Mouse (Mus musculus) gastrocnemius, adult 18-20 months (tissue): Measurements from ENCODE around the gene Pip5k1b. TPM values are rescaled to one million over a fixed set of nuclear protein-coding genes. Genes with fewer than 3 reads are reported as not detected.

Experiments
- DNase-seq: peaks from one replicate; pipeline ENCODE4 v3.0.0; 2021; ENCODE audit warnings: low spot score
- total RNA-seq, 2 experiments: library from RNA; stranded (reverse); gene quantifications; 2 replicates each; pipeline ENCODE4 v1.2.3; 2021

The Pip5k1b gene
- total RNA-seq, 2 experiments from 2014 or later: 0.34 to 0.50 TPM

DNA sequence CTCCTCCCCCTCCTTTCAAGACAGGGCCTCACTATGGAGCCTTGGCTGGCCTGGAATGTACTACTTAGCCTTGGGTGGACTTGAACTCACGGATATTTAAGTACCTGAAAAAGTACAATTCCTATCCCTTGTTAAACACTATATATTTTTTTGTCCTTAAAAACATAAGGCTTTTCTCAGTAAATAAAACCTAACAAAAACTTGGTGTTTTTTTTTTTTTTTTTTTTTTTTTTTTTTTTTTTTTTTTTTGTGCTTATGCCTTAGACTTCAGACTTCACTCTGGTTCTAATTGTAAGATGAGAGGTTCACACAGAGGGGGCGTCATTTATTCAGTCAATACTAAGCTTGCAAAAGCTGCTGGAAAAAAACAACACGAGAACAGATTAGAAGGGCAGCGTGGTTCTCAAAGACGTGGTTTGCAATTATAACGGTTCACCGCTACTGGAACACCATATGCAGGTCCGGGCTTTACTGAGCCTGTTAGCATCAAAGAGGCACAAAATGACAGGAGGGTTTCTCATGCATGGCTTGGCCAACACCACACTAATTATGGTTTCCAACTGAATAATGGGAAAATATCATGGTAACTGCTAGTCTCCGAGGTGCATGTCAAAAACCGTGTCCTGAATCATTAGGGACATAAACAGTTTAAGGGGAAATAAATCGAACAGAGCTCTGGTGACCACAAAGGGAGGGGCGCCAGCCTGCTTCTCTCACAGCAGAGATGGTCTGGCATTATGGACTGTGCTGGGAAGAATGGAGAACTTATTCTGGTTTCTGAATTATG, 242.9 kb downstream of the Pip5k1b start:
- no peak for DNase-seq

DNA sequence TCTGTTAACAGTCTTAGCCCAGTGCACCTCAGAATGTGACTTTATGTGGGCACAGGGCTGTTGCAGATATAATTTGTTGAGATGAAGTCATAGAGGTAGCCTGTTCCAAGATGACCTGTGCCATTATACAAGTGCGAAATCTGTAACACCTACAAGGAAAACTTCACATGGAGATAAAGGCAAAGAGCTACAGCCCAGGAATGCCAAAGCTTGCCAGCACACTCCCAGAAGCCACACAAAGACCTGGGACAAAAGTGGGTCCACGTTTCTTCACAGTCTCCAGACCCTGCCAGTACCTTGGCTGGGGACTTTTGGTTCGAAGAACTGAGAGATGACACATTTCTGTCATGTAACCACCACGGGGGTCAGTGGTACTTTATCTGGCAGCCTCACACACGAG, 243.6 kb downstream of the Pip5k1b start:
- DNase-seq: no peak

DNA sequence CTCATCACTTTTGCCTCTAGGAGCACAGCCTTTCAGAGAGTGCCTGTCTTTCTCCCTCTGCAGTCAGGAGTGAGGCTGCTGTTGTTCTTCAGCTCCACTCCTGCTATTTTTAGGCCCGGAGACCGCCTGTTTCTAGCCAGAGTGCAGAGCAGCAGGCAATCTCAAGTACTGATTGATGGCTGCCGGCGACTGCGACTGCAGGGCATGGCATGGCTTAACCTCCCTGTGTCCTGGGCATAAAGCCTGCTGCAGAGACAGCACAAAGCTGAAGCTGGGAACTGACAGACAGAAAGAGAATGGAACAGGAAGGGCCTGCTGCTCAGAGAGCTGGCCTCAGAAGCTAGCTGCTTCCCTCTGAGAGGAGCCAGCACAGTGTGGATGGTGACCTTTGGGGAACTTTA, 247.4 kb downstream of the Pip5k1b start:
- peak; percentile 12 for DNase-seq

DNA sequence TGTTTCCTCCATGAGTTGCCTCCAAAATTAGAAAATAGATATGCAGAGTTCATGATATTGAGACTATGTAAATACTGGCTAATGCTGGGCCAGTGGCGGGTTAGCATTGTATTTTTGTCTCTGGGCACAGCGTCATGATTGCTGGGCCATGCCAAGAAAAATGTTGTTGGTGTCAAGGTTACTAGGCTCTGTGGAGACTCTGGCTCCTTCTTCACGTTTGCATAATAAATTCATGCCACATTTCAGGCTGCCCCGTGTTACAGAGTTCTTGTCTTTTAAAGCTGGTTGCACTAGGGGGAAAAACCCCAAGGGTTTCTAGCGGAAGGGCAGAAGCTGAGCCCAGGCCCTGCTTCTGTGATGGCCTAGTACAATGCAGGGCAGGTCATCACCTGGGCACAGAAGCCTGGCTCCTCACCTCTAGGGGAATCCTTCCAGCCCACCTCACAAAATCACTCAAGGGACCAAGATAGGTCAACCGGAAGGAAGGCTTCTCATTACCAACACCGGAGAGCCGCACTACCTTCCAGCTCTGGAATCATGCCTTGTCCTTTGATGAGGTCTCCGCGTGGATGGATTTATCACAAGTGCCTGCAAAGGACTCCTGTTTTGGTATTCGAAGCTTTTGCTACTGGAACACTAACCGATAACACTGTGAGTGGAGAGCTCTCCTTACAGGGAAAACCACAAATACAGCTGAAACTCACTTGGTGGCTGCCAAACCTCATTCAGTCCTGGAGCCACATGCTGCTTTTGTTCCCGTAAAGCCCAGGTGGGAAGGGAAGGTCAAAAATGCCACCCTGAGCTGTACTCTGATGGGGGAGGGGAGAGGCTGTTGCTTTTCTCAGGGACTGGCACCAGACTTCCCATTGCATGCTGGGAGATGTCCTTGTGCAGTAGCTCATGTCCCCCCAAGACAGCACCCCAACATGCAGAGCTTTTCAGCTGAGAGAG, 248.1 kb downstream of the Pip5k1b start:
- DNase-seq: no peak

DNA sequence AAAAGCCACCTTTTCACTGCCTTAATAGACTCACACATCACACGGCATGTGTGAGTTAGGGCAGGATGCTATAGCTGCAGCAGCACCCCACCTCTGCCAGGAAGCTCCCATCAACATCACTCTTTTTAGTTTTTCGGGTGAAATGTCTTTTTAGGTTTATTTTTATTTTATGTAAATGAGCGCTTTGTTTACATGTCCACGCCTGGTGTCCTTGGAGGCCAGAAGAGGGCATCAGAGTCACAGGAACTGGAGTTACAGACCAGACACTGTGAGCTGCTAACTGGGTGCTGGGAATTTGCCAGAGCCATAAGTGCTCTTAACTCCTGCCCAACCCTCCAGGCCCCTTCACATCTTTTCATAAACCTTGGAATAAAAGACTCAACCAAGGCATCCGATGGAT, 249.3 kb downstream of the Pip5k1b start:
- DNase-seq: no peak

DNA sequence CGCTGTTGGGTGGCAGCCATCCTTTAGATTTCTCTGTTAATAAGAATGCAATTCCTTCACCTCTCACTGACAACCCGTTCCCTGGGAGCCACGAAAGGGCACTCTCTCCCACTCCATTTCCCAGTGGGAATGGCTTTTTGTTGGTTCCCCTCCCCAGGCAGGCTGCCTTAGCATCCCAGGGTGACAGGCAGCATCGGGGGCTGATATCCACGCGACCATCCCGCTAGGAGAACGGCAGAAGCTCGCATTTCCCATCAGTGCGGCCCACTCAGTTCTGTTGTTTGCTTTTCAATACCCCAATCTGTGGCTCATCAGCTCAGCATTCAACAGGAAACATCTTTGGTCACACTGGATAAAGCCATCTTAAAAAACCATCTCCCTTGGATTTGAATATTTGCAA, 253.5 kb downstream of the Pip5k1b start:
- no peak for DNase-seq

DNA sequence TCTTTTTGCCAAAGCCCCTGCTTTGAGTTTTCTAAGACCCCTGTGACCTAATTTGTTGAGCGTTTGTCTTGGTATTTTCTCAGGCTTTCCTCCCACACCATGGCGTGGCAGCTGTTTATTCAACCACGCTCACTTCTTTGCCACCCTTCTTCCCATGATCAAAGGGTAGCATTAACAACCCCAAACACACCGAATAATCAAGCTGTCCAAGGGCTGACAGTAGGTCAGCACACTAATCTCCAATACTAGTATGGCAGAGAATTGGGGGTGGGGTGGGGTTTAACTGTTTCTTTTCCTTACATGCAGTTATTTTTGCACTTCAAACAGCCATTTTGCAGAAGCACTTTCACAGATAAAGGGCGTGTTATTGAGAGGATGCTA, 253.9 kb downstream of the Pip5k1b start:
- DNase-seq: no peak

DNA sequence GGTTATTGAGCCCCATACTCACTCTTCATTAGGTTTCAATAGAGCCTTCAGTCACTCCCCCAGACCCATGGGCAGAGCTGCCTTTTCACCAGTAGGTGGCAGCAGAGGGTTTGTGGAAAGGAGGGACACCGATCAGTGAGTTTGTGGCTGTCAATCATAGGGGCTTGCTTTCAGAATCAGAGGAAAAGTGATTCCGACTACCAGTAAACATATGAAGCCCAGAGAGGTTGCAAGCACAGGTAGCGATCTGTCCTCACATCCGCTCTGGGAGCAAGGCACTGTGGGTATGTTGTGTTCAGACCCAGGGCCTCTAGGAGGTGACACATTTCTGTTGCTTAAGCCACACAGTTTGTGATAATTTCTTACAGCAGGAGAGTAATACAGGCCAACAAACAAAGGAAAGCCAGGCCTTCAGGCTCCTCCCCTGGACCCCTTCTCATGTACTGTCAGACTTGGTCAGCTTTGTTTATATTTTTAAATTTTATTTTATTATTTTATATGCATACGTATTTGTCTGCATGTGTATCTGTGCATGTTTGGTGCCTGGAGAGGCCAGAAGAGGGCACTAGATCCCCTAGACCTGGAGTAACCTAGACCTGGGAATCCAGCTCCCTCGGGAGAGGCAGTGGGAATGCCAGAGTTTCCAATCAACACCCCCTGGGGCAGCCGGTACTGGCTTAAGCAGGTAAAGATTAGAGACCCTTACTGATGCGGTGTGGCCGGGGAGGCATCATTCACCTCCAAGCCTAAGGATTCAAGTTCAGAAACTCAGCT, 254.5 kb downstream of the Pip5k1b start:
- peak; percentile 61 for DNase-seq

DNA sequence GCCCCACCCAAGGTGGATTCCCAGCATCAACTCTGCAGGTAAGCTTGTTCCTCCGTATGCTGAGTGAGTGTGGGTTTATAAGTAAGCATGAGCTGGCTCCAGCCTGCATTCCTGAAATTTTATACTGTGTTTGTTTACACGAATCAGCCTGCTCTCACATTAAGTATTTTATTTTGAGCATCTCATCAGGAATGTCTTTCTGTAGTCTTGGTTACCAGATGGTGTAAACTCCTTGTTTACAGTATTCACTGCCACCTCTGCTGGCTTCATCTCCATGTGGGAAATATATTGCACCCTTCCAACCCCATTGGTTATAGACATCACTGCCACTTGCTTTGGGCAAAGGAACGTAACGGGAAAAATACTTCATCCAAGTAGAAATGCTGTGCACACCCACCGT, 262.1 kb downstream of the Pip5k1b start:
- DNase-seq: no peak

DNA sequence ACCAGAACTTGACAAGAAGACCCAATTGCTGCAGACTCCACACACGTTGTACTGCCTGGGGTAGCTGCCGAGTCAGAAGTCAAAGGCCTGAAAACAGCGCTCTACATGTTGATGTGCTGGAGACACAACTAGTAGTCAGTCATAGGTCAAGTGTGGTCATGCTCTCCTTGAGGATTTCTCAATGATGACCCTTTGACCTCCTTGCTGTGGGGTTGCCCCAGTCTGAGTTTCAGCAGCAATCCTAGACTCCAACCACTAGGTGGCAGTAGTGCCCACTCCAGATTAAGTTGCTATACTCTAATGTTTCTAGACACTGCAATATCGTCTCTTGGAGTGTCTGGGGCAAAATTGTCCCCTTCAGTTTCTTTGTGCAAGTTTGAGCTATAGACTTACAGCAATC, 271.5 kb downstream of the Pip5k1b start:
- DNase-seq: peak; percentile 41

DNA sequence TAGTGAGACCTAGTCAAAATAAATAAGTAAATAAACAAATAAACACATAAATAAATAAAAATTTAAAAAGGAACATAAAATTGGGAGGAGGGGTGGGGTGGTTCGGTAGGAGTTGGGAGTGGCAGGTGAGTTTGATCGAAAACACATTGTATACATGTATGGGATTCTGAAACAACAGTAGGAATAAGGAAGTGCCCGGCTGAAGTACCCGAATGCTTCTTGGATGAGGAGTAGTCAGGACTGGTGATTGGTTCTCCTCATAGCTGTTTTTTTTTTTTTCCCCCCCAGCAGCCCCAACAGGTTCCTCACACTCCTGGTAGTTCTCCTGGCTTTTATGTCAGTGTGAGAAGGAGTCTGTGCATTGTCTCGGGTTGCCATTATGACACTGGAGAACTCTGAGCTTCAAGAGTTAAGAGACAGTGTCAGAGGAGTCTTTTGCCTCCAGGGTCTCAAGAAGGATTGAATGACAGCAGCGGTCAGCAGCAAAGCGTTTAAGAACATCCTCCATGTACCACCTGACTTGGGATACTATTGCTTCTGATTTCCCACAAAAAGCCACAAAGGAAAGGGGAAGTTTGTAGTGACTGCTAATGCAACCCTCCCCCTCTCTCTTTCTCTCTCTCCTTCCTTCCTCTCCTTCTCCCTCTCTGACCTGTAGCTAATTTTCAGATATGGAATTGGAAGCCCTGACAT, 274.2 kb downstream of the Pip5k1b start:
- DNase-seq: no peak

DNA sequence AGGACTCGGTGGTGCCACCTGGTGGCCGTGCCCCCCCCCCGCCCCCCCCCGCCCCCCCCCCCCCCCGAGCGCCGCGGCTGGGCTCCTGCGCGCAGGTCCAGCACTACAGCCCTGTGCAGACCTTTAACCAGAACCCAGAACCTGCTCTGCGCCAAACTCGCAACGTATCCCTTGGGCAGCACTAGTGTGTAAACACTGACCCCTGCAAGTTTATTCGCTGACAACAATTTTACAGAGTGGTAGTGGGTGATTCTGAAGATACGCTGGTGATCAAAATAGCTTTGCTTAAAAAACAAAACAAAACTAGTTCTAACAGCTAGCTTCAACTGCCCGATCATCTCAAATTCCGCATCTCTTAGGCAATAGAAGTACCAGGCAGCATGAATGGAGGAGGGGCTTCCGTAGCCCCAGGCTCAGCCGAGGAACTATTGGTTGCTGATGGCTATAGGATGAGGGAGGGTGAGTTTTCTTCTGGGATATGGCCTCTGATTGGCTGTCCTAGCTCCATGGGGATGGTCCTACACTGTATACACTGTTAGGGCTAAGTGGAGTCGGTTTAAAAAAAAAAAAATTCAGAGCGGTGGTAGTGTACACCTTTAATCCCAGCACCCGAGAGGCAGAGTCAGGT, 275.0 kb downstream of the Pip5k1b start, which contains the start of gene Fxn:
TSS of gene Fxn (minus strand) at position 5 of the 628 bp plus-strand sequence.
- DNase-seq: no peak

DNA sequence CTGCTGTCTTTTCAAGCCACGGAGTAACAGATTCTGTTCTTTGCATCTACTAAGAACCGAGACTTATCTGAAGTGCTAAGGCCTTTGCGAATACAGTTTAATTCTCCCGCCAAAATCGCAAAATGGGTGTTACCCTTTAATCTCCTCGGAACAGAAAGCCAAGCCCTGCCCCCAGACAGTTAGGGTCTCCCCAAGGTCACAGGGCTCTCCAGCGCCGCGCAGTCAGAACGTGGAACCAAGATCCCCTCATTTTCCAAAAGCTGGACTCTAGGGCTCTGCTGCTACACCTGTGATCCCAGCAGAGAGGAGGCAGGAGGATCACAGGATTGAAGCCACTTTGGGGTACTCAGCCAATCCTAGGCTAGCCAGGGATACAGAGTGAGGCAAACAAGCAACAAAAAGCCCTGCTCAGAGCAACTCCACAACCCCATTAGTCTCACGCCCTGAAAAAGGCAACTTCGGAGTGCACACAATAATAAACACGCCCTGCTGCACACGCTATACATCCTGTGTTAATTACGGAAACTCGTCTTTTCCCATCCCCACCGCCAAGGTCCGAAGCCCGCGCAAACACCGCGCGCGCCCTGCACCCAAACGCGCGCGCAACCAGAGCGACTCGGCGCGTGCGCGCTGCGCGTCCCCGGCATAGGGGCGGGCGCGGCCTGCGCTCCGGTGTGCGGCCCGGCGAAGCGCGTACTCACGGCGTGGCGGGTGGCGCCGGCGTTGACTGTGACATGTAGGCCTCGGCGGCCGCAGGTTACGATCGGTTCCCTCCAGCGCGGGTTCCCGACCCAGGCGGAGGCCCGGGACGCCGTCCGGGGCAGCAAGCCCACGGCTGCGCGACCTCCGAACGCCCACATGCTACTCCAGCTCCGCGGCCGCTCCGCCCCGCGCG, 275.7 kb downstream of the Pip5k1b start:
- DNase-seq: peak; percentile 58

DNA sequence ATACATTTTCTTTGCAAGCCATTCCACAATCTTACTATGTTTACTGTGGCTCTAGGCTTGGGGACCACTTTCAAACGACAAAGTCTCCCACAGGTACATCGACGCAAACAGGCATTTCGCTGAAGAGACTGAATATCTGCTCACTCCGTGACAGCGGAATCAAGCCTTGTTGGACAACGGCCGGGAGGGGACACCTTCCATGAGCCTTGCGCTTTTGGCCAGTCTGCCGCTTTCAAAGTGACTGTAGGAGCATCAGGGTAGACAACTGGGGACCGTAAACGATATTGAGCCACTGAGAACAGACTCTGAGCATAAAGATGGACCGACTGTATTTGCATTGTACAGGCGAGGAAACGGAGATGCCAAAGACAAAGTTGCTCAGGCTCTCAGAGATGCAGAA, 276.8 kb downstream of the Pip5k1b start:
- no peak for DNase-seq

DNA sequence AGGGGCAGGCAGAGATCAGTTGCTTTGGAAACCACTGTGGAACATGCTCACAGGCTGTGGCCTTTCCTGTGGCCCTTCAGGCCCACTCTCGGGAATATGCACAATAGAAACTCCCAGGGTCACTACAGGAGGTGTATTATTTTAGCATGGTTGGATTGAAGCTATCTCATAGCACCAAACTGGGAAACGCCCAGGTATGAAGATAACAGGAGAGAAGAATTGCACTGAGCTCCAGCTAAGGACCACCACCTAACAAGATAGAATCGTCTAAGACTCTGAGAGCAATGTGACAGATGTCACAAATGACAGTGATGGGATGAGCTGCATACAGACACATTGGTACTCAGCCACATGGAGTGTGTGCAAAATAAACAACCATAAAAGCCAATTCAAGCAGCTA, 281.4 kb downstream of the Pip5k1b start:
- no peak for DNase-seq

DNA sequence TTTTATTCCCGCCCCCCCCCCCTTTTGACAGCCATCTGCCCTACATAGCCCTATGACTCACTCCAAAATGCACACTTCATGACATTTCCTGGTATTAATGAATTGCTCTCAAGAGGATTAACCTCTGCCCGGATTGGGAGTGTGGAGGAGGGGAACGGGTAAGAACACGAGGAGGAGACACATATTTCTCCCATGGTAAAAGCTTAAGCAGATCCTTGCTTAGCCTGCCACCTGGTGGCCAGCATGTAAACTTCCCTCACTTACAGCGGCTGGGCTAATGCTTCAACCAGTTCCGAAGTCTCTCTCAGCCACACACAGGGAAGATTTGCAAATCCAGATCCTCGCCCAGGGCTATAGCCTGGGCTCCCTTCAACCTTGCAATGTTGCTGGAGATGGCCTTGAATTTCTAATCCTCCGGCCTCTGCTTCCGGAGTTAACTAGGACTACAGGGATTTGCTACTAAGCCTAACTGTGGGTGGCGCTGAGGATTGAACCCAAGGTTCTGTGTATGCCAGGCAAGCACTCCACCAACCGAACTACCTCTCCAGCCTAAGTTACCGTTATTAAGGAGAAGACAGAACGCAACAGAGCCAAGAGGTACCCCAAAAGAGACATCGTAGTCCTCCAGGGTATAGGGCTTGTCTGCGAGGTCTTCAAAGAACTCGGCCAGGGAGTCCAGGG, 283.8 kb downstream of the Pip5k1b start:
- DNase-seq: peak; percentile 84

DNA sequence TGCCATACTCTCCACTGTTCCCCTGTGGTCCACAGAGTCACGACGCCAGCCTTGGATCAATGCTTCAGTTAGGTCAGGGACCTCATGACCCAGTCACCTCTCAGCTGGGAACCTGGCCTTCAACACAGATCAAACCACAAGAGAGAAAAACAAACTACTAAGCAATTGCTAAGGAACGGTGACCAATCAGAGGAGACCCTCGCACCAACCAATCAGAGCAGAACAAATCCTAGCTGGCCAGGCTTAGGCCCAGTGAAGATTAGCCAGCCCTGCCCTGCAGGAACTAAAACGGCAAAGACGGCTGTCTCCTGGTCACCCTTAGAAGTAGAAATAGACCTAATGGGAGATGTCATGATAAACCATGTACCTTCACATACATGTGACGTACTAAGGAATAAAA, 284.3 kb downstream of the Pip5k1b start:
- DNase-seq: peak; percentile 40

DNA sequence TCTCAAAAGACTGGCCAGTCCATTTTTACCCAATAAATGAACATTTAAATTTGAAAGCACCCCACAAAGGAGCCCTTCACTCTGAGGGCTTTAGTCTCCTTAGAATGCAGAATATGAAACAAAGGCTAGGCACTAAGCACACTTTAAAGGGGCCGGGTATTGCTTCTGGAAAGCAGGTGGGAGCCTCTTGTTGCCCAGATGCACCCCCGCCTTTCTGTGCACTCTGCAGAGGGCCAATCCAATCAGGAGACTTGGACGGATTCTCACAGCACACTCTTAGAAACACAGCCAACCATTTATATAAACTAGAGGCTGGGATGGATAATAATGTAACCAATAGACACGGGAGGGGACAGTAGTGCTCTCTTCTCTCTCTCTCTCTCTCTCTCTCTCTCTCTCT, 287.1 kb downstream of the Pip5k1b start:
- DNase-seq: no peak
